Mouse (Mus musculus): ENCODE data around the gene Ctag2. TPM values are rescaled to one million over a fixed set of nuclear protein-coding genes. Genes with fewer than 3 reads are reported as not detected.

Gene Ctag2
- polyA plus RNA-seq (2014; fragmentation: Nextera tagmentation; extraction: Ambion mirVana): not detected in 2 replicates

DNA sequence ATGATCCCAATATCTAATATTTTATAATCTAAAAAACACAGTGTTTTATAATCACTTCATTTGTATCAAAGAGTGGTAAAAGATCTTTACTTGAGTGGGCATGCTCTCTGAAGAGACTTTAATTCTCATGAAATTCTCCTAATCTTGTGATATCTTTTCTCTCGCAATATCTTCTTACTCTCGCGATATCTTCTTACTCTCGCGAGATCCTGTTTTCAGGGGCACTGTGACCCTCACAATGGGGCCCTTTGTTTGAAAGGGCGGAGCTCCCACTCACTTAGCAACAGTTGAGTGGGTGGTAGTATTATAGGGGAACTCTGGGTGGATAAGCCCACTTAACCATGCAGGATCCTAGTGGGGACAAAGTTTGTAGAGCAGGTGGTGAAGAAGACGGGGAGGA is at the start of gene Ctag2:
Ctag2 (plus strand) TSS at position 301 of the 400 bp plus-strand sequence.
- WGBS: 89% methylated on average over 7 of the region's 7 CpGs
- Histone ChIP-seq H3K9me3 (ENCODE audit: control insufficient read depth, low read length) (no peaks in the 10 kb centered on the region), H3K27me3 (replicated peaks; ENCODE audit: control insufficient read depth, insufficient read depth, low read length) (no peaks in the 10 kb centered on the region), H3K4me2 (ENCODE audit: low read length) (no peak within 1 kb of the TSS), H3K27ac (ENCODE audit: low read depth) (no peak within 1 kb of the TSS), H3K4me3 (ENCODE audit: low read depth, low read length) (no peak within 1 kb of the TSS), H3K9ac (ENCODE audit: low read length) (no peak within 1 kb of the TSS), H3K36me3 (ENCODE audit: control insufficient read depth, insufficient read depth, low read length) (no peaks in the 10 kb centered on the region), H3K4me1 (replicated peaks; ENCODE audit: control insufficient read depth, insufficient read depth, low read length) (no peaks in the 10 kb centered on the region)
- ATAC-seq (replicated peaks; ENCODE audit: low FRiP score, low TSS enrichment, low read depth): no peak
- DNase-seq (ENCODE audit: low spot score): no peak

Data from intestine, embryonic 14.5 days (tissue).